Mouse (Mus musculus) effector memory CD4-positive, alpha-beta T cell, adult 7 months (primary cell): ENCODE results near the gene Fam90a1b. TPM values are rescaled to one million over a fixed set of nuclear protein-coding genes. Genes with fewer than 3 reads are reported as not detected.

Source experiments
- polyA plus RNA-seq: library from polyadenylated mRNA; unstranded; fragments of 100-300 nt; shearing (Covaris generic); gene quantifications from one replicate; pipeline ENCODE4 v1.2.1, GENCODE M21; 2017

The Fam90a1b gene
- not detected for polyA plus RNA-seq

GRCm38 (mm10) chrX:94366670-94367241, at the start of gene Fam90a1b, which contains the start of gene Apoo:
Fam90a1b (minus strand) TSS chrX:94366777.
Apoo (plus strand) TSS chrX:94367117.

Other genes with a start within 250 kb of the Fam90a1b start
- gene Zfx, start 243.1 kb downstream of the Fam90a1b start, polyA plus RNA-seq = 47.0 TPM
- 49.0 TPM for gene Eif2s3x, start 153.9 kb downstream of the Fam90a1b start, polyA plus RNA-seq
- 15.3 TPM for gene Klhl15, start 132.2 kb downstream of the Fam90a1b start, polyA plus RNA-seq
- 15.8 TPM for gene Apoo, start 340 bp upstream of the Fam90a1b start, polyA plus RNA-seq
- 6.4 TPM for gene Maged1, start 175.4 kb upstream of the Fam90a1b start, polyA plus RNA-seq